In the genomic region with DNA sequence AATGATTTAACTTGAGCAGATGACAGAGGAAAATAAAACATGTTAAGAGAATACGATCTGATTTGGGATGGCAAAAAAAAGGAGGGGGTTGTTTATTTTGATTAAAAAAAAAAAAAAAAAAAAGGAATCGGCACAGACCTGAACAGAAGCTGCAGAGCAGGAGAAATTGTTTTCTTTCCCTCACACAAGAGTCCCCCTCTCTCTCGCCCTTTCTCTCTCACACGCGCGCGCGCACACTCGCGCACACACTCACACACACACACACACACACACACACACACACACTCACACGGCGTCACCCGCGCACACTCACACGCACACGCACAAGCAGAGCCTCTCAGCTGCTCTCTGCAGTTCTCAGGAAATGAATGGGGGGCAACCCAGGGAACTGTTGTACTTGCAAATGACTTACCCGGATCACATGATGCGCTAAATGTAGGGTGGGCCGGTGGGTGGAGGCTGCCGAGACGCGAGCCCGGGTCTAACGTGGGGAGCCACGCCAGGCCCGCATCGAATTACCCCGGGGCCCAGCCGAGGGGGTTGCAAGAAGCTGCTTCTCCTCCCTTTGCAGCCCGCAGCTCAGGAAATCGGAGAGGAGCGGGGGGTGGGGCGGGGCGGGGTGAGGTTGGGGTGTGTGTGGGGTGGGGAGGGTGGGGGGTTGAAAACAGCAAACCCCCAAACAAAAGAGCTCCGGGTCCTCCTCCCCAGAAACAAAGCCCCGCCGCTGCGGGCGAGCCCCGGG, we compare ENCODE assay signal across 8 mouse cellular contexts. TPM values are rescaled to one million over a fixed set of nuclear protein-coding genes. Genes with fewer than 3 reads are reported as not detected.
A peak's percentile ranks its signal among the peaks of the same experiment; 100 is the strongest.
DNase-seq lines count a peak whose midpoint lies in the region; ATAC-seq and TF ChIP-seq lines count a peak whose summit lies in the region.

A gene (minus strand): TSS at position 561 of the 742 bp plus-strand sequence.

- no peak within 1 kb of the TSS for H3K27ac ChIP-seq in bone marrow macrophage, adult 2 months (ENCODE audit: insufficient read depth, low read depth, low read length)
- H3K27ac ChIP-seq in forebrain, embryonic 11.5 days (ENCODE audit: low read depth, low read length): peak within 1 kb of the TSS; percentile 94
- peak within 1 kb of the TSS; percentile 90 for H3K27ac ChIP-seq in heart, embryonic 15.5 days
- H3K27ac ChIP-seq in liver, embryonic 12.5 days: peak within 1 kb of the TSS; percentile 74
- H3K27ac ChIP-seq in stomach, embryonic 14.5 days (ENCODE audit: low read length): peak within 1 kb of the TSS; percentile 90

- WGBS in forebrain, embryonic 11.5 days: under 1% methylated on average over 36 of the region's 40 CpGs
- WGBS in heart, embryonic 15.5 days: 0% methylated on average over 38 of the region's 40 CpGs
- under 1% methylated on average over 38 of the region's 40 CpGs for WGBS in liver, embryonic 12.5 days (ENCODE audit: insufficient replicate concordance)
- 1% methylated on average over 40 of the region's 40 CpGs for WGBS in stomach, embryonic 14.5 days

- peak; percentile 39 for DNase-seq in 3T3-L1 (ENCODE audit: low read depth, low spot score)
- peak; percentile 96 for DNase-seq in forebrain, embryonic 11.5 days (ENCODE audit: low spot score)
- peak; percentile 90 for DNase-seq in kidney, postnatal 14 days
- DNase-seq in natural killer cell, adult 2 months (ENCODE audit: low spot score in 2 of 2): peak; percentile 67 to 71

- peak within 1 kb of the TSS; percentile 92 for H3K4me2 ChIP-seq in forebrain, embryonic 11.5 days (ENCODE audit: low read depth, low read length, severe bottlenecking)
- peak within 1 kb of the TSS; percentile 97 for H3K4me2 ChIP-seq in heart, embryonic 15.5 days
- H3K4me2 ChIP-seq in liver, embryonic 12.5 days: peak within 1 kb of the TSS; percentile 71
- H3K4me2 ChIP-seq in stomach, embryonic 14.5 days (replicated peaks; ENCODE audit: low read depth, low read length): peak within 1 kb of the TSS; percentile 92

- ATAC-seq in forebrain, embryonic 11.5 days (replicated peaks; ENCODE audit: low FRiP score): peak; percentile 86
- ATAC-seq in heart, embryonic 15.5 days (replicated peaks; ENCODE audit: insufficient number of reproducible peaks, insufficient read depth, low FRiP score, low read depth): peak; percentile 70
- ATAC-seq in liver, embryonic 12.5 days: peak; percentile 54
- peak; percentile 78 for ATAC-seq in stomach, embryonic 14.5 days (ENCODE audit: insufficient number of reproducible peaks, insufficient read depth, low FRiP score, low read depth)

- no peaks in the 10 kb centered on the region; the same call in 1 of the 2 replicates for H3K9me3 ChIP-seq in forebrain, embryonic 11.5 days (ENCODE audit: control insufficient read depth, low read length)
- H3K9me3 ChIP-seq in heart, embryonic 15.5 days (replicated peaks): no peaks in the 10 kb centered on the region
- no peaks in the 10 kb centered on the region for H3K9me3 ChIP-seq in liver, embryonic 12.5 days (replicated peaks)
- H3K9me3 ChIP-seq in stomach, embryonic 14.5 days (ENCODE audit: control insufficient read depth, low read depth, low read length): no peaks in the 10 kb centered on the region; the same call in 1 of the 2 replicates

- H3K4me3 ChIP-seq in bone marrow macrophage, adult 2 months (ENCODE audit: insufficient read depth, low read length): peak within 1 kb of the TSS; percentile 25
- peak within 1 kb of the TSS; percentile 42 for H3K4me3 ChIP-seq in forebrain, embryonic 11.5 days (ENCODE audit: low read depth, low read length)
- peak within 1 kb of the TSS; percentile 76 for H3K4me3 ChIP-seq in heart, embryonic 15.5 days
- H3K4me3 ChIP-seq in liver, embryonic 12.5 days: peak within 1 kb of the TSS; percentile 55
- H3K4me3 ChIP-seq in stomach, embryonic 14.5 days (ENCODE audit: low read depth, low read length): peak within 1 kb of the TSS; percentile 61

- no peak for TF ChIP-seq CTCF in bone marrow macrophage, adult 2 months (IDR thresholded peaks at IDR 0.05; ENCODE audit: low read depth, low read length)

- H3K27me3 ChIP-seq in forebrain, embryonic 11.5 days (ENCODE audit: control insufficient read depth, insufficient read depth, low read length): no peaks in the 10 kb centered on the region
- H3K27me3 ChIP-seq in heart, embryonic 15.5 days: no peaks in the 10 kb centered on the region
- H3K27me3 ChIP-seq in liver, embryonic 12.5 days (replicated peaks): peaks cover 47% of the 10 kb centered on the region
- H3K27me3 ChIP-seq in stomach, embryonic 14.5 days (ENCODE audit: control insufficient read depth, insufficient read depth, low read length): no peaks in the 10 kb centered on the region

- TF ChIP-seq POLR2A in bone marrow macrophage, adult 2 months (IDR thresholded peaks at IDR 0.05; ENCODE audit: borderline replicate concordance, low read depth, low read length): no peak

- no peaks in the 10 kb centered on the region for H3K36me3 ChIP-seq in forebrain, embryonic 11.5 days (ENCODE audit: control insufficient read depth, insufficient read depth, low read length)
- H3K36me3 ChIP-seq in heart, embryonic 15.5 days: no peaks in the 10 kb centered on the region
- H3K36me3 ChIP-seq in liver, embryonic 12.5 days: no peaks in the 10 kb centered on the region
- no peaks in the 10 kb centered on the region for H3K36me3 ChIP-seq in stomach, embryonic 14.5 days (ENCODE audit: control insufficient read depth, insufficient read depth, low read length)

- H3K4me1 ChIP-seq in bone marrow macrophage, adult 2 months (ENCODE audit: control insufficient read depth, insufficient read depth, low read length): no peaks in the 10 kb centered on the region
- peaks cover 6% of the 10 kb centered on the region for H3K4me1 ChIP-seq in forebrain, embryonic 11.5 days (replicated peaks; ENCODE audit: control insufficient read depth, insufficient read depth, low read length)
- peaks cover 14% of the 10 kb centered on the region for H3K4me1 ChIP-seq in heart, embryonic 15.5 days (replicated peaks)
- H3K4me1 ChIP-seq in liver, embryonic 12.5 days: peaks cover 13% of the 10 kb centered on the region; the same call in 1 of the 2 replicates
- 0 out of 2 replicates have a peak, but pooled peaks cover 4% of the 10 kb centered on the region for H3K4me1 ChIP-seq in stomach, embryonic 14.5 days (ENCODE audit: control insufficient read depth, insufficient read depth, low read length)

- H3K9ac ChIP-seq in forebrain, embryonic 11.5 days (ENCODE audit: low read length): peak within 1 kb of the TSS; percentile 85
- peak within 1 kb of the TSS; percentile 63 for H3K9ac ChIP-seq in heart, embryonic 15.5 days
- H3K9ac ChIP-seq in liver, embryonic 12.5 days: peak within 1 kb of the TSS; percentile 51
- peak within 1 kb of the TSS; percentile 63 for H3K9ac ChIP-seq in stomach, embryonic 14.5 days (replicated peaks; ENCODE audit: low read depth, low read length)

RNA-seq across cellular contexts. Expression of the gene that starts here (rescaled TPM):
- polyA plus RNA-seq in bone marrow macrophage, adult 2 months (2012; ENCODE audit: insufficient read depth, insufficient read length, missing spikeins): not detected in 2 replicates
- polyA plus RNA-seq in forebrain, embryonic 11.5 days (2014; fragmentation: Nextera tagmentation; extraction: Ambion mirVana): 39.7 and 40.7 TPM in 2 replicates
- polyA plus RNA-seq in heart, embryonic 15.5 days (2015; fragmentation: Nextera tagmentation; extraction: Ambion mirVana): 5.7 and 6.5 TPM in 2 replicates
- polyA plus RNA-seq in liver, embryonic 12.5 days (2016; fragmentation: Nextera tagmentation; extraction: Ambion mirVana): 5.4 and 6.7 TPM in 2 replicates
- polyA plus RNA-seq in stomach, embryonic 14.5 days (2014; fragmentation: Nextera tagmentation; extraction: Ambion mirVana): 17.0 and 22.4 TPM in 2 replicates

Comparison
In these comparisons a context has a peak if more than half of its experiments do, and no peak if none do; other contexts are left out.
1. DNase-seq: peak in every context shown above with its lines; median percentile 96 in forebrain, embryonic 11.5 days; 90 in kidney, postnatal 14 days; 69 in natural killer cell, adult 2 months; 39 in 3T3-L1.
2. H3K4me3 ChIP-seq: peak in every context shown above with its lines; median percentile 76 in heart, embryonic 15.5 days; 61 in stomach, embryonic 14.5 days; 55 in liver, embryonic 12.5 days; 42 in forebrain, embryonic 11.5 days; 25 in bone marrow macrophage, adult 2 months.